Mouse (Mus musculus) yolk sac, embryonic 10.5 days (tissue): Measurements from ENCODE around the gene Scgb1c1.
"Not testable (repeated sequence)": the region's sequence is repeated elsewhere in the genome, so short reads cannot be mapped to it uniquely, and the experiment has no call there.

Experiments used
- DNase-seq: peaks from one replicate; pipeline ENCODE4 v3.0.0-alpha.2; 2017; ENCODE audit warnings: low spot score

Gene Scgb1c1

GRCm38 (mm10) chr7:140880865-140881515 is 35.6 kb downstream of the Scgb1c1 start:
- no peak for DNase-seq

DNA sequence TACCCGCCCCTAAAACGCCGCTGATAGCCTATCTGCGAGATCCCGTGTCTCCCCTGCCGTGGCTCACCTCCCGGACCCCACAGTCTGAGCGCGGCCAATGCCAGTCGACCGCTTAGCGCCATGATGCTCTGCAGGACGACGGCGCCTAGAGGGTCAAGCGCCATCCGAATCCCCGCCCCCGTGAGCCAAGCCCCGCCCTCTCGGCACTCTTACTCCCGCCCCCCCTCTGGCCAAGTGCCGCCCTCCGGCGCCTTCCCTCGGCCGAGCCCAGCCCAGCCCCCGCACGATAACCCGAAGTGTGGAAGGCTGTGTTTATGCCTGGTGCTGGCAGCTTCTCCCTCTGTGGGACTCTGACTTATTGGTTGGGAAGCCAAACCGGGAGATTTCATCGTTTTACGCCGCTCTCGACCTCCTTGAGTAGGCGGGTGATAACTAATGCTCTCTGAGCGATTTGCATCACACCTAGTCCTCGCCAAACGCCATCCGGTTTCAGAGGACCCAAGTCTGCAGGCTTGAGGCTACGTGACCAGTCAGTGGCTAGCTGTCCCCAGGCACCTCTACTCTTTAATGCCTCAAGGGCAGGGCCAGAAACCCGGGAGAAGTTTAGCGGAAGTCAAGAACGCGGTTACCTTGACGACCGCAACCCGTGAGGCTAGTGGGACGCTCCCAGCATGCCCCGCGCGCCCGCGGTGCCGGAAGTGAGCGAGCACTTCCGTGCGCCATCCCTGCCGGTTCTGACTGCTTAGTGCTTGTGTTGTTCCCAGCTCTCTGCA is 36.5 kb downstream of the Scgb1c1 start, which contains the start of the genes Psmd13 and Sirt3:
Gene Psmd13, plus strand, starts transcription at position 273 of the 773 bp plus-strand sequence.
Gene Sirt3, minus strand, starts transcription at position 614 of the 773 bp plus-strand sequence.
- DNase-seq, result peak; percentile 91

DNA sequence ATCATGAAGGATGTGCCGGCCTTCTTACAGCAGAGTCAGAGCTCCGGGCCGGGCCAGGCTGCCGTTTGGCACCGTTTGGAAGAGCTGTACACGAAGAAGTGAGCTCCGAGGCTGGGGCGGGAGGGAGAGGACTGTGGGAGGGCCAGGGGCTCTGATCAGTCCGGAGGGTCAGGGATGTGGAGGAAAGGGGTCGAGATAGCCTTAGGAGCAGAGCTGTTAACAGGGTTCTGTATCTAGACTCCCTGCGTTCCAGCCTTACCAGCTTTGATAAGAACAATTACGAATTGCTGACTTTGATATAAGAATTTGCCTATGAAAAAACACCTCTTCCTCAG is 37.1 kb downstream of the Scgb1c1 start:
- DNase-seq, result no peak

DNA sequence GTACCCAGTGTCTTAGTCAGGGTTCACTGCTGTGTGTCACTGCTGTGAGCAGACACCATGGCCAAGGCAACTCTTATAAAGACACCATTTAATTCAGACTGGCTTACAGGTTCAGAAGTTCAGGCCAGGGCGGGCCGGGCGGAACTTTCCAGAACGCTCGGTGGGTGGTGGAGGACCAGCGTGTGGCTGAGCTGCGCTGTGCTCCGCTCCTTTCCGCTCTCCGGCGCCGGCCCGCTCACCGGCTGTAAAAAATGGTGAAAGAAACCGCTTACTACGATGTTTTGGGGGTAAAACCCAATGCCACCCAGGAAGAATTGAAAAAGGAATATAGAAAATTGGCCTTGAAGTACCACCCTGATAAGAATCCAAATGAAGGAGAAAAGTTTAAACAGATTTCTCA is 45.3 kb downstream of the Scgb1c1 start:
- not testable (repeated sequence) for DNase-seq

- no peak for DNase-seq
Observed at GRCm38 (mm10) chr7:140894031-140894430, 48.7 kb downstream of the Scgb1c1 start.

DNA sequence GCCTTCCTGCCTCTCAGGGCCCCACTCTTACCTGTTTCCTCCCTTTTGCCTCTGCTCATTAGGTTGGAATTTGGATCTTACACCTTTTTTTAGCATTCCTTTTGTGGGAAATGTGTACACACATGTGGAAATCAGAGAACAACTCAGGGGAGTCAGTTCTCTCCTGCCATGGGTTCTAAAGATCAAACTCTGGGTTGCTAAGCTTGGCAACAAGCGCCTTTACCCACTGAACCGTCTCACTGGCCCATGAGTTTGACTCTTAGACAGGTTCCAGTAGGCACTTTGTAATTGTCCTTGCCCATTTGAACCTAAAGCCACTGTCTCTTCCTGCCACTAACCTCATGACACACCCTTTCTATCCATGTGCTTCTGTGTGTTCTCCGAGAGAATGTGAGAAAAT is 49.3 kb downstream of the Scgb1c1 start:
- DNase-seq, result no peak
